20 mouse cellular contexts compared by ENCODE assay signal in the genomic region with DNA sequence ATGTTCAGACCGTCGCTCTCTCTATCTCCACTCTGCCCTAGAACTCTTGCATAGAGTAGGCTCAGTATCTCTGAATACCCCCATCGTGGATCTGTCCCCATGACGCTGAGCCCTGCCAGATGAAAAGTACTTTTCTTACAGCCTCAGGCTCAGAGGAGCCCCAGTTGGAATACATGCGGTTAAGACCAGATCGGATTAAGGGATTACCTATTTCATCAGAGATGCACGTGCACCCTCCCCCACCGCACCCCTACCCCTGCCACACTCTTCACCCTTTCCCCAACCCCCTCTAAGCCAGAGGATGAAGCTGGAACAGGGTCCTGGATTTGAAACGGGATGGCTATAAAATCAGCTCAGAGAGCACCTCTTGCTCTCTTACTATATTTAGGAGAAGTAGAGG. TPM values are rescaled to one million over a fixed set of nuclear protein-coding genes. Genes with fewer than 3 reads are reported as not detected.
DNase-seq lines count a peak whose midpoint lies in the region; ATAC-seq lines count a peak whose summit lies in the region.
"Had no signal": no experiment of that assay in that cellular context is flagged by ENCODE, and none has a peak within 500 bp of the region (broad histone marks: within the 10 kb centered on the region; RNA-seq: fewer than 3 reads in every experiment).

No protein-coding gene starts in this region.

- H3K4me2 ChIP-seq in forebrain, embryonic 12.5 days = 0 out of 2 replicates have a peak overlapping the region, but pooled peaks have one; percentile 37
- H3K4me2 ChIP-seq in forebrain, embryonic 15.5 days (replicated peaks) = no peak overlapping the region
- H3K4me2 ChIP-seq in midbrain, embryonic 11.5 days = no peak overlapping the region; the same call in 1 of the 2 replicates
- H3K4me2 ChIP-seq in midbrain, embryonic 16.5 days (ENCODE audit: low read length) = peak overlapping the region; percentile 68
- H3K4me2 ChIP-seq: embryonic facial prominence, embryonic 15.5 days had no signal

- no peaks in the 10 kb centered on the region for H3K9me3 ChIP-seq in forebrain, embryonic 12.5 days
- no peaks in the 10 kb centered on the region for H3K9me3 ChIP-seq in forebrain, embryonic 15.5 days
- H3K9me3 ChIP-seq in midbrain, embryonic 11.5 days (ENCODE audit: control insufficient read depth, low read length) = no peaks in the 10 kb centered on the region
- H3K9me3 ChIP-seq in midbrain, embryonic 10.5 days (replicated peaks) = no peaks in the 10 kb centered on the region
- H3K9me3 ChIP-seq in midbrain, embryonic 16.5 days (replicated peaks; ENCODE audit: control insufficient read depth, low read length, poor library complexity, severe bottlenecking) = no peaks in the 10 kb centered on the region
- H3K9me3 ChIP-seq: embryonic facial prominence, embryonic 15.5 days; heart, embryonic 13.5 days; hindbrain, embryonic 12.5 days had no signal

- WGBS in forebrain, embryonic 12.5 days = 8% methylated on average over 9 of the region's 9 CpGs
- WGBS in forebrain, embryonic 15.5 days = 7% methylated on average over 9 of the region's 9 CpGs
- 9% methylated on average over 9 of the region's 9 CpGs for WGBS in midbrain, embryonic 11.5 days
- 11% methylated on average over 9 of the region's 9 CpGs for WGBS in midbrain, embryonic 10.5 days
- 4% methylated on average over 9 of the region's 9 CpGs for WGBS in midbrain, embryonic 16.5 days

- H3K36me3 ChIP-seq in forebrain, embryonic 12.5 days (replicated peaks) = no peaks in the 10 kb centered on the region
- no peaks in the 10 kb centered on the region for H3K36me3 ChIP-seq in forebrain, embryonic 15.5 days
- no peaks in the 10 kb centered on the region for H3K36me3 ChIP-seq in midbrain, embryonic 11.5 days (ENCODE audit: control insufficient read depth, insufficient read depth, low read length)
- no peaks in the 10 kb centered on the region for H3K36me3 ChIP-seq in midbrain, embryonic 10.5 days
- H3K36me3 ChIP-seq in midbrain, embryonic 16.5 days (ENCODE audit: control insufficient read depth, insufficient read depth, low read length) = no peaks in the 10 kb centered on the region
- H3K36me3 ChIP-seq: embryonic facial prominence, embryonic 15.5 days; heart, embryonic 13.5 days; hindbrain, embryonic 12.5 days had no signal

- H3K9ac ChIP-seq in forebrain, embryonic 12.5 days = no peak overlapping the region
- no peak overlapping the region for H3K9ac ChIP-seq in forebrain, embryonic 15.5 days (replicated peaks)
- H3K9ac ChIP-seq in midbrain, embryonic 11.5 days (ENCODE audit: low read length) = no peak overlapping the region
- no peak overlapping the region for H3K9ac ChIP-seq in midbrain, embryonic 16.5 days (ENCODE audit: low read depth, low read length)
- H3K9ac ChIP-seq: embryonic facial prominence, embryonic 15.5 days; heart, embryonic 13.5 days; hindbrain, embryonic 12.5 days had no signal

- ATAC-seq in forebrain, embryonic 12.5 days (ENCODE audit: low FRiP score) = no peak
- no peak for ATAC-seq in forebrain, embryonic 15.5 days (replicated peaks)
- peak; percentile 14; the same call in 1 of the 2 replicates for ATAC-seq in midbrain, embryonic 11.5 days (ENCODE audit: low FRiP score)
- ATAC-seq in midbrain, embryonic 16.5 days = peak; percentile 43; the same call in 1 of the 2 replicates

- H3K4me1 ChIP-seq in forebrain, embryonic 12.5 days = peaks cover 26% of the 10 kb centered on the region
- peaks cover 32% of the 10 kb centered on the region for H3K4me1 ChIP-seq in forebrain, embryonic 15.5 days
- peaks cover 18% of the 10 kb centered on the region for H3K4me1 ChIP-seq in midbrain, embryonic 11.5 days (ENCODE audit: control insufficient read depth, insufficient read depth, low read length)
- peaks cover 54% of the 10 kb centered on the region for H3K4me1 ChIP-seq in midbrain, embryonic 10.5 days
- peaks cover 19% of the 10 kb centered on the region for H3K4me1 ChIP-seq in midbrain, embryonic 16.5 days (ENCODE audit: control insufficient read depth, insufficient read depth, low read length)

- H3K27me3 ChIP-seq in forebrain, embryonic 12.5 days = peaks cover 35% of the 10 kb centered on the region
- peaks cover 10% of the 10 kb centered on the region; the same call in 1 of the 2 replicates for H3K27me3 ChIP-seq in forebrain, embryonic 15.5 days
- 0 out of 2 replicates have a peak, but pooled peaks cover 4% of the 10 kb centered on the region for H3K27me3 ChIP-seq in midbrain, embryonic 11.5 days (ENCODE audit: control insufficient read depth, insufficient read depth, low read length)
- H3K27me3 ChIP-seq in midbrain, embryonic 10.5 days (ENCODE audit: low read depth, poor library complexity, severe bottlenecking) = peaks cover 39% of the 10 kb centered on the region
- H3K27me3 ChIP-seq in midbrain, embryonic 16.5 days (ENCODE audit: control insufficient read depth, insufficient read depth, low read depth, low read length) = peaks cover 6% of the 10 kb centered on the region

- no peak overlapping the region for H3K27ac ChIP-seq in forebrain, embryonic 12.5 days
- H3K27ac ChIP-seq in forebrain, embryonic 15.5 days (replicated peaks) = no peak overlapping the region
- H3K27ac ChIP-seq in midbrain, embryonic 11.5 days (ENCODE audit: low read depth, low read length) = no peak overlapping the region
- H3K27ac ChIP-seq in midbrain, embryonic 10.5 days (replicated peaks) = no peak overlapping the region
- H3K27ac ChIP-seq in midbrain, embryonic 16.5 days (ENCODE audit: low read length) = no peak overlapping the region
- H3K27ac ChIP-seq: embryonic facial prominence, embryonic 15.5 days; gastrocnemius, adult 2 months; heart, embryonic 13.5 days; hindbrain, embryonic 12.5 days had no signal

- DNase-seq in midbrain, embryonic 11.5 days (ENCODE audit: low spot score, missing footprints) = no peak
- no peak for DNase-seq in midbrain, embryonic 10.5 days (ENCODE audit: low spot score)
- DNase-seq in retina, postnatal 1 day = peak; percentile 84
- DNase-seq in c-Kit-positive CD71-positive TER-119-positive erythroid progenitor cells, embryonic 14.5 days (ENCODE audit: low spot score) = no peak
- DNase-seq in urinary bladder, postnatal 10 days (ENCODE audit: low spot score) = no peak
- DNase-seq: cerebellum, adult 18-20 months; cerebellum, adult 9-11 months; gastrocnemius, postnatal 25 days had no signal

- H3K4me3 ChIP-seq in forebrain, embryonic 12.5 days (replicated peaks) = no peak overlapping the region
- no peak overlapping the region for H3K4me3 ChIP-seq in forebrain, embryonic 15.5 days
- no peak overlapping the region for H3K4me3 ChIP-seq in midbrain, embryonic 11.5 days (ENCODE audit: low read depth, low read length)
- H3K4me3 ChIP-seq in midbrain, embryonic 10.5 days = no peak overlapping the region
- no peak overlapping the region for H3K4me3 ChIP-seq in midbrain, embryonic 16.5 days (ENCODE audit: low read depth, low read length)
- H3K4me3 ChIP-seq: embryonic facial prominence, embryonic 15.5 days; erythroblast, embryonic 14.5 days; gastrocnemius, adult 2 months; heart, embryonic 13.5 days; hindbrain, embryonic 12.5 days had no signal

RNA-seq across cellular contexts. Expression of a gene that starts 0.6 kb away (rescaled TPM):
- polyA plus RNA-seq in forebrain, embryonic 12.5 days (2016; fragmentation: Nextera tagmentation; extraction: Ambion mirVana) = 0.65 TPM in 1 of 2 replicates, not detected in the other
- polyA plus RNA-seq in forebrain, embryonic 15.5 days (2015; fragmentation: Nextera tagmentation; extraction: Ambion mirVana) = 0.45 TPM in 1 of 2 replicates, not detected in the other
- polyA plus RNA-seq in midbrain, embryonic 11.5 days (2014; fragmentation: Nextera tagmentation; extraction: Ambion mirVana) = 3.0 and 3.1 TPM in 2 replicates
- 2.5 and 3.1 TPM in 2 replicates for polyA plus RNA-seq in midbrain, embryonic 10.5 days (2016; fragmentation: Nextera tagmentation; extraction: Ambion mirVana)
- 0.46 and 1.3 TPM in 2 replicates for polyA plus RNA-seq in midbrain, embryonic 16.5 days (2015; fragmentation: Nextera tagmentation; extraction: Ambion mirVana)
- polyA plus RNA-seq: embryonic facial prominence, embryonic 15.5 days; erythroblast, embryonic 14.5 days; forebrain, embryonic 11.5 days; heart, embryonic 13.5 days; intestine, embryonic 16.5 days had no signal

RNA-seq across cellular contexts. Expression of a gene that starts 15.1 kb away (rescaled TPM):
- polyA plus RNA-seq in forebrain, embryonic 12.5 days (2016; fragmentation: Nextera tagmentation; extraction: Ambion mirVana) = not detected in 2 replicates
- not detected in 2 replicates for polyA plus RNA-seq in forebrain, embryonic 15.5 days (2015; fragmentation: Nextera tagmentation; extraction: Ambion mirVana)
- polyA plus RNA-seq in midbrain, embryonic 11.5 days (2014; fragmentation: Nextera tagmentation; extraction: Ambion mirVana) = 0.08 TPM in 1 of 2 replicates, not detected in the other
- polyA plus RNA-seq in midbrain, embryonic 10.5 days (2016; fragmentation: Nextera tagmentation; extraction: Ambion mirVana) = 0.10 TPM in 1 of 2 replicates, not detected in the other
- not detected in 2 replicates for polyA plus RNA-seq in midbrain, embryonic 16.5 days (2015; fragmentation: Nextera tagmentation; extraction: Ambion mirVana)
- polyA plus RNA-seq: embryonic facial prominence, embryonic 11.5 days; embryonic facial prominence, embryonic 15.5 days; erythroblast, embryonic 14.5 days; forebrain, embryonic 11.5 days; heart, embryonic 13.5 days; heart, postnatal 0 days; hindbrain, embryonic 12.5 days; intestine, embryonic 16.5 days had no signal

RNA-seq across cellular contexts. Expression of a gene that starts 16.3 kb away (rescaled TPM):
- polyA plus RNA-seq in forebrain, embryonic 12.5 days (2016; fragmentation: Nextera tagmentation; extraction: Ambion mirVana) = 19.9 and 24.1 TPM in 2 replicates
- 26.6 and 29.8 TPM in 2 replicates for polyA plus RNA-seq in forebrain, embryonic 15.5 days (2015; fragmentation: Nextera tagmentation; extraction: Ambion mirVana)
- polyA plus RNA-seq in midbrain, embryonic 11.5 days (2014; fragmentation: Nextera tagmentation; extraction: Ambion mirVana) = 7.3 and 8.1 TPM in 2 replicates
- polyA plus RNA-seq in midbrain, embryonic 10.5 days (2016; fragmentation: Nextera tagmentation; extraction: Ambion mirVana) = 14.5 and 18.8 TPM in 2 replicates
- polyA plus RNA-seq in midbrain, embryonic 16.5 days (2015; fragmentation: Nextera tagmentation; extraction: Ambion mirVana) = 29.5 and 38.3 TPM in 2 replicates

RNA-seq across cellular contexts. Expression of a gene that starts 44.8 kb away (rescaled TPM):
- polyA plus RNA-seq in forebrain, embryonic 12.5 days (2016; fragmentation: Nextera tagmentation; extraction: Ambion mirVana) = 57.8 and 60.6 TPM in 2 replicates
- polyA plus RNA-seq in forebrain, embryonic 15.5 days (2015; fragmentation: Nextera tagmentation; extraction: Ambion mirVana) = 57.7 and 60.5 TPM in 2 replicates
- polyA plus RNA-seq in midbrain, embryonic 11.5 days (2014; fragmentation: Nextera tagmentation; extraction: Ambion mirVana) = 58.2 and 62.6 TPM in 2 replicates
- 52.4 and 58.9 TPM in 2 replicates for polyA plus RNA-seq in midbrain, embryonic 10.5 days (2016; fragmentation: Nextera tagmentation; extraction: Ambion mirVana)
- 44.1 and 44.2 TPM in 2 replicates for polyA plus RNA-seq in midbrain, embryonic 16.5 days (2015; fragmentation: Nextera tagmentation; extraction: Ambion mirVana)

RNA-seq across cellular contexts. Expression of a gene that starts 47.9 kb away (rescaled TPM):
- polyA plus RNA-seq in forebrain, embryonic 12.5 days (2016; fragmentation: Nextera tagmentation; extraction: Ambion mirVana) = 28.6 and 29.8 TPM in 2 replicates
- polyA plus RNA-seq in forebrain, embryonic 15.5 days (2015; fragmentation: Nextera tagmentation; extraction: Ambion mirVana) = 37.4 and 41.7 TPM in 2 replicates
- 29.2 and 32.3 TPM in 2 replicates for polyA plus RNA-seq in midbrain, embryonic 11.5 days (2014; fragmentation: Nextera tagmentation; extraction: Ambion mirVana)
- 38.9 and 41.5 TPM in 2 replicates for polyA plus RNA-seq in midbrain, embryonic 10.5 days (2016; fragmentation: Nextera tagmentation; extraction: Ambion mirVana)
- polyA plus RNA-seq in midbrain, embryonic 16.5 days (2015; fragmentation: Nextera tagmentation; extraction: Ambion mirVana) = 38.2 and 39.2 TPM in 2 replicates

Comparison
In these comparisons a context has a peak if more than half of its experiments do, and no peak if none do; other contexts are left out.
1. H3K4me2 ChIP-seq: peak in forebrain, embryonic 12.5 days (single experiment) and midbrain, embryonic 16.5 days (single experiment); none in forebrain, embryonic 15.5 days (single experiment) and midbrain, embryonic 11.5 days (single experiment).
2. ATAC-seq: peak in midbrain, embryonic 11.5 days (single experiment) and midbrain, embryonic 16.5 days (single experiment); none in forebrain, embryonic 12.5 days (single experiment) and forebrain, embryonic 15.5 days (single experiment).